Mouse (Mus musculus) thymus, postnatal 0 days (tissue): ENCODE measurements at regions not wholly inside any gene's neighbourhood (a gene's known extent, or its start where the extent isn't known, plus 50 kb on each side); places are given as distances from the start of the nearest gene placed in this dataset.

Experiments used
- DNase-seq: peaks from one replicate; pipeline ENCODE4 v3.0.0-alpha.2; 2015; ENCODE audit warnings: low spot score

DNA sequence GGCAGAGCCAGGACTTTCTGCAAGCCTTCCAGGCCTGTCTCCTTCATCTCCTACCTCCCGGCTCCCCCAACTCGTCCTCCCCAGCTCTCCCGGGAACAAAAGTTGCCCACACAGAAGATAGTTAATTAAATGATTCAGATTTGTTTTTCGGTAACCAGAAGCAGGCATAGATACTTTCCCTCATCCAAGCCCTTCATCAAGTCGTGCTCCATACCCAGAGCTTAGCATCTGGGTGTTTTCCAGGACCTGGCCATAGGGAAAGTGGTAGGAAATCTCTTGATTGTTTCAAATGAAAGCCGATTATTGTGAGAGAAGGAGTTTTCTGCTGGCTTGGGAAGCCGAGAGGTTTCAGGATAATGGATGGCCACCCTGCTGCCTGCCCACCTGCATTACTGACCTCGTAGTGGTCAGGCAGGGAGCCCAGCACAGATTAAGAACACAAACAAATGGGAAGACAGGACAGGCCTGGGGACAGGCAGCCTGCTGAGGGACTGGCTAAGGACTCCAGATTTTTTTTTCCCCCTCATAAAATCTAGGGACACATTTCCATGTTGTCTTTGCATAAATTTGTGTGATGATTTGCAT is 142.2 kb upstream of the Cadm1 start:
- no peak for DNase-seq

- DNase-seq: no peak
Observed at GRCm38 (mm10) chr9:47389901-47390300, 140.1 kb upstream of the Cadm1 start.

DNA sequence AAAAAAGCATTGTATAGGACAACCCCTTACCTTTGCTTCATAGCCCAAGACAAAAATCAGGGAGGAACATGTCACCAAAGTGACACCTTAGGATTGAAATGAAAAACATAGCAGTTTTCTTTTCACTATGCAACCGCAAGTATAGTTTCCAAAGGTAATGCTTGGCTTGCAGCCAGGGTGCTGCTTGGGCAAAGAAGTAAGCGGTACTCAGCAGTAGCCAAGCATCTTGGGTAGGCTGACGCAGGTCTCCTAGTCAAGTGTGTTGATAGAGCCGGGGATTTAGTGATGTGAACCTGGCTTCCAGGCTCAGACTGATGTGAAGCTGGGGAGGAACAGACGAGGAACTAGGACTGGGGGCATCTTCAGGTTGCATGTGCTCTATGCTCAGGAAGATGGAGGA is 138.3 kb upstream of the Cadm1 start:
- no peak for DNase-seq

DNA sequence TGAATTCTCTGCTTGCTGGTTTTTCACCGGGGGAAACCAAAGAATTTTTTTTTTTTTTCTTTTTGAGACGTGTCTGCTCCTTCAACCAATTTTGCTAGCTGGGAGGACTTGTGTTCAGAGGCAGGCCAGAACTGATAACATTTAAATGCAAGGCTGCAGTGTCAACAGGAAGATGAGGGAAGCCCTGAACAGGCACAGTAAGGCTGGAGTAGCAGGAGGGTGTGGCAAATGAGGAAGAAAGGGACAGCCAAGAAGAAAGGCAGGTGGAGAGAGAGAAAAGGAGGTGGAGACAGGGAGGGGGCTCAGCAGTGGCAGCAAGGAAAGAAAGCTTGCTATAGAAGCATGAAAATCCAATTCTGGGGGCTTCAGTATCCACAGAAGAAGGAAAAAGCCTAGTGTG is 130.4 kb upstream of the Cadm1 start:
- DNase-seq: no peak

DNA sequence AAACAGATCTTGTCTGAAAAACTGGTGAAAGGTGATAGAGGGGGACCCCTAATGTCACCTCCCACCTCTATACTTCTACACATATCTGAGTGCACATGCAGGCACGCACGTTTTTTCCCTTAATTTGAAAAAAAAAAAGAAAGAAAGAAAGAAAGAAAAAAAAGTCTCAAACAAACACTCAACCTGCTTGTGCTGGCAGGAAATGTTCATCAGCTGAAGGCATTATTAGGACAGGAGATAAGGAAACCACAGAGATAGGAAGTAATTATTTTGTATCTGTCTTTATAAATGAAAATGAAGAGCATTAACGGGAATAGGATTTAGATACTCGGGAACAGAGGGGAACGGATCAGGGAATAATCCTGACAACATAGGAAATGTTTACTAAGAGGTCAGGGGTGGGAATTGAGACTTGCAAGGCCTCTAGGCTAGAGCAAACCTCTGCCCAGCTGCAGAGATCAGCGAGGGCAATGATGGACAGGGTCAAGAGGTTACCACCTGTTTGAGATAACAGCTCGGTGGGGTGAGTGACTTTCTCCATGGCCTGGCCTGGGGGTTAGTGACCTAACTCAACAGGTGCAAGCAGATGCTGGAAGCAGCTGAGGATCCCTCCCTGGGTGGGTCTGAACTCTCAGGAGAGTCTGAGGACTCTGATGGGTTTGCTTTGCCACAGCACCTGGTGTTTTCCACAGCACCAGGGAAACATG is 129.7 kb upstream of the Cadm1 start:
- DNase-seq: no peak

GRCm38 (mm10) chr9:47401511-47401910 is 128.5 kb upstream of the Cadm1 start:
- DNase-seq: no peak

GRCm38 (mm10) chr9:47403317-47403716 is 126.7 kb upstream of the Cadm1 start:
- no peak for DNase-seq

DNA sequence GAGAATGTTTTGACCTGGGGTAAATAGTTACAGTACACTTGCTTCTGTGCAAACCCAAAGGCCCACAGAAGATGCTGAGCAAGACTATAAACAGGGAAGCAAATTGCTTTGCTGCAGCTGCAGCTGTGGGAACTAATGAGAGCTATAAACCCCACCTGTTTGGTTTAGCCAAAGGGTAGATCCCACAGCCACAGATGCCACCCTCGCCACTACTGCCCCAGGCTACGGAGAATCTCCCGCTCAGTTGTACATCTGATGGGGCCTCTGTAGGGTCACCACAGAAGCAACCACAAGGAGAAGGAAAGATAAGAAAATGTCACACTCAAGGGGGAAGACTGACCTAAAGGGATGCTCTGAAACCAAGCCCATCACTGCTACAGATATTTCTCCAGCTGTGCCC is 125.2 kb upstream of the Cadm1 start:
- no peak for DNase-seq

- no peak for DNase-seq
Observed at GRCm38 (mm10) chr9:47405547-47405946, 124.4 kb upstream of the Cadm1 start.

DNA sequence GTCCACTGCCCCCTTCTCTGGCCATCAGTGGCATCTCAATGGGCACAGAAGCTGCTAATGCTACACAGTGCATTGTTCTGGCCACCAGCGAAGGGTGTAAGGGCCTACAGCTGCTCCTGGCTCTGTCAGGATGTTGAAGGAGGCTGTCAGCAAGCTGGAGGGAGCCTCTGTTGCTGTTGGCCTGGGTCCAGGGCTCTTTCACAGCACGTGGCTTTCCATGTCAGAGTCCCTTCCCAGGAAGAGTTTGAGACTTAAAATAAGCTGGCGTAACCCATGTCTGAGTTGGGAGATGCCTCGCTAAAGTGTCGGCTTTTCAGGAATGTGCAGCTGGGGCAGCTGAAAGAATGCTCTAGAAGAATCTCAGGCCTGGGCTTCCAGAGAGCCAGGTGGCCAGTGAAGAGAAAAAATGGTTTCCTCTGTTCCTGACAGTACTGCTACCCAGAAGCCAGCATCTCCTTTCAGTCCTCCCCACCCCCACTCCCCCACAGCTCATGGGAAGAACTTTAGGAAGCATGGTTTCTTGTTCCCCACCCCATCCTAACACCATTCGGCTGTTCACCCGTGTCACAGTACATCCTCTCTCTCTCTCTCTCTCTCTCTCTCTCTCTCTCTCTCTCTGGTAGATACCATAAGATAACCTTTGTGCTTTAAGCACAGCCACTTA is 122.8 kb upstream of the Cadm1 start:
- DNase-seq: no peak

DNA sequence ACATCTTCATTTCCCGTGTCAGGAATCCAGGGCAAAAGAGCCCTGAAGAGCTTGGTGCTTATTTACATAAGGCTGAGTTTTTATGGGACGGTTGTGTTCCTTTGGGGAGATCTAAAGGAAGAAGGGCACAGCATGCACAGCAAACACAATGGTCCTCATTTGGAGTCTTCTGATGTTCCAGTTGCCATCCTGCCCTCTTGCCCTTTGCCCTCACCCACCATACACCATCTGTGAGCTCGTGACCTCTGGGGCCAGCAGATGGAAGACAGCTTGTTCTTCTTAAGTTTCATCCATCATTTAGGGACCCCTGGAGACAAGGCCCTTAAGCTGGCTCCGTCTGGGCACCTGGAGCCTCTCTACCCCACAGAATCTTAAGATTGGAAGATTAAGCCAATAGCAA is 121.9 kb upstream of the Cadm1 start:
- no peak for DNase-seq

DNA sequence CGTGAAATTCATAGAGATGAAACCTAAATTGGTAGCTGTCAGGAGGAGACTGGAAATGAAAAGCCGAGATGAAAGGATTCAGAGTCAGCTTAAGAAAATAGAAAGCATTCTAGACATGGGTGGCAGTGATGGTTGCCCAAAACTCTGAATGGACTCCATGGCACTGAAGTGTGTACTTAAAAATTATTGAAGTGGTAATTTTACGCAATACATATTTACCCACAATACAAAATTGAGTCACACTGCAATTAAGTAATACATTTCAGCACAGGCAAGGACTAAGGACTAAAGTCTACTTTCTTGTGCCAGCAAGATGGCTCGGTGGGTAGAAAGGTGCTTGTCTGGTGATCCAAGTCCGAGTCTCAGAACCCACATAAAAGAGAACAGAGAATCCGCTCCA is 120.4 kb upstream of the Cadm1 start:
- DNase-seq: no peak

- no peak for DNase-seq
Observed at GRCm38 (mm10) chr9:47412786-47413185, 117.2 kb upstream of the Cadm1 start.

- DNase-seq: no peak
Observed at GRCm38 (mm10) chr9:47414350-47414988, 115.5 kb upstream of the Cadm1 start.

DNA sequence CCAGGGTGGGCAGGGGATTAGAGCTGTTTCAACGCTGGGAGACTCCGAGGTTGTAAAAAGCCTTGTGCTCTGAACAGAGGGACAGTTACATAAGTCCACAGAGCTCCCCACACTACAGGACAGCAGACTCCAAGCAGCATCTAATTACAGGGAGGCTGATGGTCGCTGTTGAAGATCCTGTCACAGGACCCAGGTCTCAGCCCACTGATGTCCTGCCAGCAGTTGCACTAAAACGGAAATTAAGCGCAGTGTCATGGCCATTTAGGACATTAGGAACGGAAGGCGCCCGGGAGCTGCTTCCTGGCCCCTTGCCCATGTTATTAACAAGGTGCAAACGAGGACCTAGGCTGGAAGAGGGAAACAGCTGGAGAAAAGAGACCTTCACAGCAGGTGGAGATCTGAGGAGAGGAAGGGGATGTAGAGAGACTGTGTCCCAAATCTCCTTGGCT is 107.8 kb upstream of the Cadm1 start:
- no peak for DNase-seq

- DNase-seq: no peak
Observed at GRCm38 (mm10) chr9:47422741-47423461, 107.1 kb upstream of the Cadm1 start.

DNA sequence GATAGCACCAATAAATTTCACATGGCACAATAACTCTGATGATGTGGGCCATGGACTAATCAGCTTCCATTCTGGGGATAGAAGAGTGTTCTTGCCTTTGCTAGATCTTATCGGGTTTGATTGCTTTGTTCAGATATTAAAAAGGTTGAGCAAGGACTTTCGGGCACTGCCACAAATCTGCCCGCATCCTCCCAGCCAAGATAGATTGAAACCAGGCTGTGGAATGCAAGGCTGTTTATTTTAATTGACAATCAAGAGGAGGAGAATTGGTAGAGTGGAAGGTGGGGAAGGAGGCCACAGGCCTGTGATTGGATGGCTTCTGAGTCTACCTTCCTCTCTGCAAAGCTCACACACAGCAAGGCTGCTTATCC is 106.5 kb upstream of the Cadm1 start:
- DNase-seq: no peak

DNA sequence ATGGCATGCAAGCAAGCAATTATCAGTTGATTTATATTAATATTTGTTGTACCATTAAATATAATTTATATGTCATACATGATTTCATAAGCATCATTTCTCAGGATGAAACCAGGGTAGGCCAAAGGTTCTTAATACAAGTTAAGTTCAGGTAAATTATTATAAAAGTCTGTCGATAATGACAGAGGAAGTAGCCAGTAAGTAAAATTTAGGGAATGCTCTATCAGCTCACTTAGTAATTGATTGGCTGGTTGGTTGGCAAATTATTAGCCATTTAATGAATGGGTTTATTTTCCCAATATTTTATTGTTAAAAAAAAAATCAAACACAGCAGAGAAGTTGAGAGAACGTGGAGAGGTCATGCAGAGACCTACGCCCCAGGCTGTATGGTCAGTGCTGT is 105.8 kb upstream of the Cadm1 start:
- DNase-seq: no peak

DNA sequence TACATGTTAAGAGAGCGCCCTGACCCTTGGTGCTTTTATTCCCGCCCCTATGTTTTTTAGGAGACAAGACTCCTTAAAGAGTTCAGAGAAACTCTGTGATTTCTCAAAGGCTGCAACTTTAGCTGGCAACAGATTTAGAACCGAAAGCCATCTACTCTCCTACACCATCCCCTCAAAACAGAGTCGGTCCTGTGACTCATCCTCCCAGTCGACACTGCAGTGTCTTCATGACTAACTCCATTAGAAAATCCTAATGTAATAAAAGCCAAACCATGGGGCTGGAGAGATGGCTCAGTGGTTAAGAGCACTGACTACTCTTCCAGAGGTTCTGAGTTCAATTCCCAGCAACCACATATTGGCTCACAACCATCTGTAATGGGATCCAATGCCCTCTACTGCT is 103.3 kb upstream of the Cadm1 start:
- DNase-seq: no peak

- no peak for DNase-seq
Observed at GRCm38 (mm10) chr9:47428710-47429341, 101.1 kb upstream of the Cadm1 start.

- no peak for DNase-seq
Observed at GRCm38 (mm10) chr9:47429691-47430090, 100.3 kb upstream of the Cadm1 start.
